Mouse (Mus musculus): ENCODE measurements around the gene Fxyd6.

The Fxyd6 gene

DNA sequence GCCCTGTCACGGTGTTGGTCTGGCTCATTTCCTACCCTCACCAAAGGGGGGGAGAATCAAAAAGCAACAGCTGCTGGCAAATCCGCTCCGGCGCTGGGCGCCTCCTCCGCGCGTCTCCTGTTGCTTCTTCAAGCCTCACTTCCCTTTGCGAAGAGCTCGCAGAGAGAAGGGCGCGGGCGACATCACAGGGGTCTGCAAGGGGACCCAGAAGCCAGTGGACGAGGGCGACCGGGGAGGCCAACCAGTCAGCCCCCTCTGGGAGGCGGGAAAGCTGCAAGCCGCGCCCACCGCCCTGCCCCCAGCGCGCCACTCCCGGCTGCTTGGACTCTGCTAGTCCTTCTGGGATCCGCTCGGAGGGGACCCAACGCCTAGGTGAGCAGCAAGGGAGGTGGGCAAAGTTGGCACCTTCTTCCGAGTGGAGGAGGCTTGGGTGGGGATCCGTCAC, at the start of gene Fxyd6:
Gene Fxyd6 (plus strand): TSS at position 69 of the 445 bp plus-strand sequence.
- DNase-seq: peak in 1 of 2 experiments; percentile 22

DNA sequence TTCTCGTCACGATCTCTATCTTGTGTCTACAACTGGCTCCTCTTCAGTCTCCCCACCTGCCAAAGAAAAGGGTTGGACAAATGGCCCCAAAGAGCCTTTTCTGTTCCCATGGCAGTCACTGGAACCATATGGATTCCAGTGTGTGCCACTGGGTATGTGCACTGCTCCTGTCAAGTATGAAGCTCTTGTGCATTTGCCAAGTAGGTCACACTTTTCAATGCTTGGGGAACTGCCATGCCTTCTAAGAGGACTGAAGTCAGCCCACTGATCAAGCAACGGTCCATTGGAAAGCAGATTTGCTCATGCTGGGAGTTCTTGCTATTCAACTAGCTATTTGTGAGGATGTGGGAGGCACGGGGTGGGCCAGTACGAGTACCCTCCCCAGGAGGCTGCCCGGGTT, 48.5 kb upstream of the Fxyd6 start:
- DNase-seq: peak in 1 of 2 experiments; percentile 17

DNA sequence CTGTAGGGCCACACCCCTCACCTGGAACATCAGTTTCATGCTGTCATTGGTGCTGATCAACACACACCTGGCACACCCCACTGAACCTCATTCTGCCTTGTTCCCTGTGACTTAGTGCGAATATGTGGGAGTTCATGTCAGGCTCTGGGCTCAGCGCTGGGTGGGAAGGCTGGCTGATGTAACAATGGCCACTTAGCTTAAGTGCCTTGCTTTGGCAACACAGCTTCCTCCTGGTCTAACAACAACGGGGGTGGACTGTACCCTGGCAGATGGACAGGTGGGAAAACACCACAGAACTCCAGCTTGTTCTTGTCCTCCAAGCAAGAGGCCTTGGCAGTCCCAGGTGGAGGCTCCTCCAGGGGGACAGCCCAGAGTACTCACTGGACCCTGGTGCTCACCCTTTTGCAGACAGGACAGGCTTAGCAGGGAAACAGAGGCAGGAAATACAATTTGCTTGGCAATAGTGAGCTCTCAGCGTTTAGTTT, 48.0 kb upstream of the Fxyd6 start:
- peak; percentile 57 to 77 for DNase-seq

DNA sequence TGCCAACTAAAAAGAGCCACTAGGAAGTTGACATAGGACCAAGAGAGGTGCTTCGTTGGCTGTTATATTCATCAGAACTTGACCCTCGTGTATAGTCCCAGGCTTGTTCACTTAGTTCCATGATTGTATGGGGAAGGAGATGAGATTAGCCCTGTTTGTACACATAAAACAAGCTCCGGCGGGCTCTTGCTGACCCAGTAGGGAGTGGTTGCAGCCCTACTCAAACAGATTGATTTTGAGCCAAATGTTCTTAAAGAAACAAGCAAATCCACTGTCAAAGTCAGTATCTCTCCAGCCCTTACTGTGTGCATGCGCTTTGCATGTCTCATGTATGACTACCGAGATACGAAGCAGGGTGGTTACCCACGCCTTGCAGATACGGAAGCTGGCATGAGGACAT, 43.6 kb upstream of the Fxyd6 start:
- no peak for DNase-seq

DNA sequence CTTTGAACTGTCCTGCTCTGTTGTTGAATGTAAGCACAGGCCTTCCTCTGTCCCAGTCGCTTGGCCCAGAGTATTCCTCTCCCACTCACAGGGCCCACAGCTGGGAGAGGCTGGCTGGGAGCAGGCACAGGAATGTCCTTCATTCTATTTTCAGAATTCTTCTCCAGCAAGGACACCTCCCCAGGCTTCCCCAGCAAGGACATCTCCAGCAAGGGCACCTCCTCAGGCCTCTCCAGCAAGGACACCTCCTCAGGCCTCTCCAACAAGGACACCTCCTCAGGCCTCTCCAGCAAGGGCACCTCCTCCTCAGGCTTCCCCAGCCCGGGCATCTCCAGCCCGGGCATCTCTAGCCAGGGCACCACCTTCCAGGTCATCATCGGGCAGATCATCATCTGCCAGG, 41.7 kb upstream of the Fxyd6 start:
- DNase-seq: no peak

DNA sequence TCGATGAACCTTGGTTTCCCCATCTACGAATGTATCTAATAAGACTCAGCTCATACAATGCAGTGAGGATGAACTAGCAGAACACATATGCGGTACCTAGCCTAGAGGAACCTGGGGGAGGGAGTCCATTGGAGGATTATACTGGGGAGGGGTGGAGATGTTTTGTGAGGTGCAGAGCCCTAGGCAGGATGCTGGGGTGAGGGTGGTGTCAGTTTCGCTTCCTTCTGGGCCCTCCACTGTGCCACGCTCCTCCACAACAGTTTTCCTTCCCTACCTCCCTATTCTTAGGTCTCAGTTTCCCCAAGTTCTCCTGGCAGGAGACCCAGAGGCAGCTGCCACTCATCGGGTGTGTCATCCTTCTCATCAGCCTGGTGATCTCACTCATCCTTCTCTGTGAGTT, 40.4 kb upstream of the Fxyd6 start:
- DNase-seq: no peak

DNA sequence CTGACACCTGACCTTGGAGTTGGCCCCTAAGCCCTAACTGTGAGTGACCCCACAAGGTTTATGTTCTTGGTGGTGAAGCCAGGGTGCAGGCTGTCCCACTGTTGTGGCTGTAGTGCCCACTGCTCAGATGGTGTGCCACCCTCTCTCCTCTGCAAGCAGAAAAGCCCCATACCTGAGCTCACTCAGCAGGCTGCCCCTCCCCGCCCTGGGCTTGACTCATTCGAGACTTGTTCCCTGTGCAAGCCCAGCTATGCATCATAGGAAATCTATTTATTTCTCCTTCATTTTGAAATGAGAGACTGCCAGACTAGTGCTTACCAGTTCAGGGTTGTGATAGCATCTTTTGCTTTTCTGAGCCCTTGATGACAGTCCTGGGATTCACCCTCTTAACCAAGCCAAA, 32.6 kb upstream of the Fxyd6 start:
- no peak for DNase-seq

DNA sequence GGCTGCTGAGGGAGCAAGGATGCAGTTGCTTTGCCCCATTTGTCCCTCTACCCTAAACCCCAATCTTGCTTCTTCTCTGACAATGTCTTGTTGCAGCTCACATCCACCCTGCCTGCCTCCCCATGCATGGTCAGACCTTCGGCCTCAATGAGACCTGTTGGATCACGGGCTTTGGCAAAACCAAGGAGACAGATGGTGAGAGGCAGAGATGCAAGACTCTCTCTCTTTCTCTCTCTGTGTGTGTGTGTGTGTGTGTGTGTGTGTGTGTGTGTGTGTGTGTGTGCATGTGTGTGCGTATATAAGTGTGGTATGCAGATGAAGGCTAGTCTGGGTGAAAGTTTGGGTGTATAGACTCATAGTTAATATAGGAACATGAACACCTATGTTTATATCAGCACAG, 26.9 kb upstream of the Fxyd6 start:
- no peak for DNase-seq

DNA sequence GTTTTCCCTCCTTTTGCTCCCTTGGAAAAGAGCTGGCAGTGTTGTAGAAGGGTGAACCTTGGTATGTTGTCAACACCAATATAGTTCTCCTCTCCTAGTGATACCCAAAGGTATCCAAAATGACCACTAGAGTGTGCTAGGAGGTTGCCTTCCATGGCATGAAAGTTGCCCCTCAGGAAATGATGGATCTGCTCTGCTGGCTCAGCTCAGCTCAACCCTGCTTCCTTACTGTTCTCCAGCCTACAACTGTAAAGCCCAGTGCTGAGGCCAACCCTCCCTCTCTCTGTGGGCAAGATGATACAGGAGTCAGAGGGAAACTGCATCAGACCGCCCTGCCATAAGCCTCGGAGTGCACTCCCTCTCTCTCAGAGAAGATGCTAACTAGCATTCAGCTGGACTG, 24.5 kb upstream of the Fxyd6 start:
- DNase-seq: no peak

DNA sequence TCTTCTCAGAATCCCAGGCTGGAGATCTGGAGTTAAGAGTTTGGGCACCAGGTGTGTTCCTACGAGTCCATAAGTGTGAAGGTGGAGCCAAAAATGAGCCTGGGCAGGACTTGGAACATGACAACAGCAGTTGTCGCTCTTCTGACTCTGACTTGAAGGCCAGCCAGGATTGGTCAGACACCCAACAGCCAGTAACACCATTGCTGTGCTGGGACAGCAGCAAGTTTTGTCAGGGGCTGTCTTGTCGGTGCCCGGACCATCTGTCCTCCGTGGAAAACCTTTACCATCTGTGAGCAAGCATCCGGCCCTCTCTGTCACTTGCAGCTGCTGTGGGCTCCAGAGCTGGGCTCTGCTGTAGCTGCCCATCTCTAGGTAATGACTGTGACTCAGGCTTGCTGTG, 23.7 kb upstream of the Fxyd6 start:
- DNase-seq: no peak

DNA sequence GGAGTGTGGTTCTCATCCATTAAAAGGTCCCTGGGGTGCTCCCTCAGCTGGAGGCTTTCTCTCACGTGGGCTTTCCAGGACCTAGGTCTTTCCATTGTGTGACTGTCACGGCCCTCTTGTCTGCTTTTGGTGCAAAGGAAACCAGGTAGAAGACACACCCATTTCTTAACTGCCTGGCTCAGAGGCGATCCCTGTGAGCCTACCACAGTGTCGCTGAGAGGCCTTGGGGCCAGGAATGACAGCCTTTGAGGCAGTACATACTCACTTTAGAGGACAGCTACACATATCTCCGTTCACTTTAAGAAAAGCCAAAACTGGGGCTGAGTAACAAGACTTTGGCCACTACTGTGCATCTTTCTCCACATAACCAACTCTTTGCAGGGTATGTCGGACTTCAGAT, 21.4 kb upstream of the Fxyd6 start:
- DNase-seq: no peak

DNA sequence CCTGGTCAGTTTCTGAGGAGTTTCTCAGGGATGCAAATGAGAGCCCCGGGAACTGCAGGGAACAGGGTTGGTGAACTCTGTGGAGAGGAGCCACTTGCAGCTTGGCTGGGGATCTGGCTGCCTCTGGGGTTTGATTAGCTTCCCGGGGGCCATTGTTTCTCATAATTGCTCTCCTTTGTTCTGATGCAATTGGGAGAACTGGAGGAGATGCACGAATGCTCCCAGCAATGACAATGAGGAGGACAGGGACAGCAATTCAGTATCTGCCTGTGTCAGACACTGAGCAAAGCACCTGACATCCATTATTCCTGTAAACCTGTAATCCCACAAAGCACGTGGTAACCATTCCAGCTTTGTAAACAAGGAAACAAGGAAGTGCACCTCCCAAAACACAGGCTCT, 20.8 kb upstream of the Fxyd6 start:
- no peak for DNase-seq

DNA sequence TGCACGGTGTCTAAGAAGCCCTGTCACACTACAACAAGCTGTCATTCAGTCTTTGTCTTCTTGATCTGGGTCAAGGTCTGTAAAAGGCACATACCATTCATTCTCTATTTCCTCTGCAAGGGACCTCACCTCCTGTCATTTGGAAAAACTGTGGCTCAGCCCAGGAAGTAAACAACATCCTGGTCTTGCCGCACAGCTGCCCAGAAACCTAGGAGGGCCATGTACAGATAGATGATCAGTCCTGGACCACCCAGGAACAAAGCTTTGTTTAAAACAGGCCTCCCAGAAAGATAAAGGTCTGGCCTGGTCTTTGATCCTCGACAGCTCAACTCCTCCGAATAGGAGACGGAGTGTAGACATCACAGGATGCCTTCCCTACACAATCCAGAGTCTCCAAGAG, 20.1 kb upstream of the Fxyd6 start:
- DNase-seq: no peak

DNA sequence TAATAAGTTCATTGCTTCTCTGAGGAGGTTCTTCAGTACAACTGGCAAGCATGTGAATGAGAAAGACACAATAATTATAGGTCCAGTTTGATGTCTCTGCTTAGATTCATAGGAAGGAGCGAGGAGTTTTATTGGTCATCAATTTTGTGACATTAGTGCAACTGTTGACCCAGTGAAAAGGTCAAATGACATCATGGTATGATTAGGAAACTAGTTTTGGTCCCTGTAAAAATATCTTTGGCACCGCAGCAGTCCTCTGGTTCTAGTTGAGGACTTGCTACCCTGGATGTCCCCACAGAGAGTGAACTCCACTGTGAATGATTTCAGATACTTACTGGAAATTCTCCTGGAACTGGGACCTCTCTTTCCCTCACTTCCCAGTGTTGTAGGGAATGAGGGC, 14.8 kb upstream of the Fxyd6 start:
- no peak for DNase-seq

DNA sequence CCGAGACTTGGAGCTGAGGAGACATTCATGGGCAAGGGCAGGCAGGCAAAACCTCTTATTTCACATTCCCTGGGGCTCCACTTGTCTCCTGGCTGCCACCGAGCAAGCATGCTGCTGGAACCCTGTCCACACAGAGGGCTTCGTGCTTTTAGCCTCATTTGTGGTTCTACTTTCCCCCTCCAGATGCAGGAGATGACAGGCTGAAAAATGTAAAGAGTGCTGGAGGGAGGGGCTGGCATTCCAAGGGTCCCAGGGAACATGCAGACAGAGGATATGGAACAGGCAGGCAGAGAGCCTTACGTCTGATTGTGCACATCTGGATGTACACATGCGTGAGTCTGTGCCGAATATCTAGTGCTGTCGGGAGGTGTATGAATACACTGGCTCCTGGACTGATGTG, 11.6 kb upstream of the Fxyd6 start:
- no peak for DNase-seq

DNA sequence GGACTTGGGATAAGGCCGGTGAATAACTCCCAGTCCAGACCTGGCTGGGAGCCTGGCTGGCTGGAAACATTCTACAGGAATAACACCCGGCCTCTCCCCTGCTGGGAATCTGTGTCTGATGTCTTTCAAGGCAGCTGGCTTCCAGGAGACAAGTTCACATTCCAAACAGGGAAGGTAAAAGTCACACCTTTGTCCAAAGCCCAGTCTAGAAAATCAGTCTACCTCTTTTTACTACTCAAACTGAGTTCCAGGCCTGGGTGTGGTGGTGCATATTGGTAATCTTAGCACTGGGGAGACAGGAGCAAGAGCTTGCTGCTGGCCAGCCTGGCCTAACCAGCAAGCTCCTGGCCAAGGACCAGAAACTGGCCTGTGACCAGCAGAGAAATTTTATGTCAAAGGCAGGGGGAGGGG, 7.9 kb upstream of the Fxyd6 start:
- DNase-seq: peak in 1 of 2 experiments; percentile 13

DNA sequence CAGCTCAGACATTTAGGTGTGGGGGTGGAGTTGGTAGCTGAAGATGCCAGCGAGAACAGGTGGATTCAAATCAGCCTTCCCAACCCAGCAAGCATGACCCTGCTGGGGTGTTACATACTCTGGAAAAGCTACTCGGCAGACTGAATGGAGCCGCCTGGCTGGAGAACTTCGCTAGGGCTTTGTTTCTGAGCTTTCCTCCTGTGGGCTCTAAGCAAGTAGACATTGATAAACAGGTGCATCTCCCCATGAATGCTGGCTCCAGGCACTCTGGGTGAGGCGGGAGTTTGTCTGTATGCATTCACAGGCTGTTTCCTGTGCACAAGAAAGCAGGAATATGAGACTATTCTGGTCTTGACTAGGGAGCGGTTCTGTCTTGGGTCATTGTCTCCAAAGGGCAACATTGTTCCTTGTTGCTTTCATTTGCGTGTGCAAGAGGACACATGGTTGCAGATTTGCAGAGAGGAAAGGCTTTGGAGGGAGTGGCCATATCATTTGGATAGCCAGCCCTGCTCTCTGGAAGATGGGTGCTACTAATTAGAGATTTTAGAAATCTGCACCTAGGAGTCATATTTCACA, 6.3 kb upstream of the Fxyd6 start:
- DNase-seq: no peak

DNA sequence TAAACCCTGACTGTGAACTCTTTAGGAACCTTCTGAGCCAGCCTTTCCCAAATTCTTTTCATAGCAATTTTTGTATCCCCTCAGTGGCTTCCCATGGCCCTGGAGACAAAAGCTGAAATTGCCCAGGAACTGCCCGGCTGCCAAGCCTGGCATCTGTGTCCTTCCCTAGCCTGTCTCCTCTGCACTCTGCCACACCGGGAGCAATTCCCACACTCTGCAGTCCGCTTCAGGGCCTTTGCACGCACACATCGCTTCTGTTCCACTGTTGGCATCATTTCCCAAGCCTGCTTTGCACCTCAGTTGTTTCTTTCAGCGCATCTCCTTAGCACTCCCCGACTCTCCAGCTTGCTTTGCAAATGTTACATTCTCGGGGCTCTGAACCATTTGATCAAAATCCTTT, 2.3 kb upstream of the Fxyd6 start:
- DNase-seq: no peak

DNA sequence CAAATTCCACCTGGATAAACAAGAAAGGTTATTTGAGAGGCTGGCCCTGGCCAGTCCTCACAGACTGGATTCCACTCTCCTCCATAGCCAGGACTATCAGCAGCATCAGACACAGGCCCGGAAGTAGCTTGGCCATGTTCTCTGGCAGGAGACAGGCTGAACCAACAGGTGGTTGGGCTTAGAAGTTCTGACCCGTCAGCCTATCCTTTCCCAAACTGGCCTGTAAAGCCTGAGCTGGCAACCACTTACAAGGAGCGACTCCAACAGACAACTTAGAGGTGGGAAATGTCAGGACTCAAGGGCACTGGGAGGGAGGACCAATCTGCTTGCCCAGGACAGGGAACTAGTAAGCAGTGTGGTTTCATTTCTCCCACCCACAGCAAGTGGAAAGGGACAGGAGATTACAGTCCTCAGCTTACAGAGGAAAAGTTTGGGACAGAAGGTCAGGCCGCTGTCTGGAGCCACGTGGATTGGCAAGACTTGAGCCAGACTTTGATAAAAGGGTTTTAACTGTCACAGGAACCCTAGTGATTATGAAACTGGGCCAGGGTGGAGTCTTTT, 1.6 kb upstream of the Fxyd6 start:
- DNase-seq: peak in 1 of 2 experiments; percentile 14

DNA sequence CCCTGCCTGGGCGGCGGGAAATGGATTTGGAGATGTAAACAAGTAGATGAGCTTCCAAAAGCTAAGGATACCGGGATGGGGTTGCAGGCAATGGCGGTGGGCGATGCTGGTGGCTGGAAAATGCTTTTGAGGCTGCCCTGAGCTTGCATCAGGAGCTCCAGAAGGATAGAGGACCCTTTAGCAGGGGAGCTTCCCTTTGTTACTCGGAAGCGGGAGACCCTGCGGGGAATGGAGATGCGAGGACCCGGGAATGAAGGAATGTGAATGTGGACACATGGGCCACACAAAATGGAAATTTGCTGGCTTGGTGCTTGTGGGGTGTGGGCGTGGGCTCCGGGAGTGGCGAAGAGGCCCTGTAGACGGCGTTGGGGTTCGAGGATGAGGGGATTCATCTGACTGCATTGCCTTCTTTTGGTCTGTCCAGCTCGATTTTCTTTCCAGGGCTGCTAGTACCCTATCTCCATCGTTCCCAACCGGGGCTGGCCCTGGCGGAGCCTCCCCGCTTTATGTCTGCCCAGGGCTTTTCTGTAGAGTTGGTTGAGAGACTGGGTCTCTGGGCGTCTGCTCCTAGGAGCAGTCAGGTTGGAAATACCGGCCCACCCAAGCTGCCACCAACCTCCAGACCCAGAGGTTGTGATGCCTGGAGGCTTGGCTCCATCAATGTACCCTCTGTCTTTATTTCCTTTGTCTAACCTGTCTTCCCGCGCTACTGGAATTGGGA, 791 bp downstream of the Fxyd6 start:
- no peak for DNase-seq

DNA sequence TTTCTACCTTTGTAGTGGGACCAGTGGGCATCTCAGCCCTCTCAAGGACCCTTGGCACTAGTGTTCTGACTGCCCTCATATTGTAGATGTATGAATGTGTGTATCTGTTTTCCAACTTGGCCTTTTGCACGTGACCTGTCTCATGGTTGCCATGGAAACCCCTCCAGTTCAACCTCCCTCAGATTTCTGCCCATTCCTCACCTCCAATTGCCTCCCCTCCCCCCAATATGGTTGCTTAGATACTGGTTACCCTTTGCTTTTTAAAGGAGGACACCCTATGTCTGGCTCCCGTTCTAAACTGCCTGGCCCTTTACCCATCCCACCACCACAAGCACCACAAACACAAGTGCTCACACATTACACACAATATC, 1.3 kb downstream of the Fxyd6 start:
- no peak for DNase-seq

DNA sequence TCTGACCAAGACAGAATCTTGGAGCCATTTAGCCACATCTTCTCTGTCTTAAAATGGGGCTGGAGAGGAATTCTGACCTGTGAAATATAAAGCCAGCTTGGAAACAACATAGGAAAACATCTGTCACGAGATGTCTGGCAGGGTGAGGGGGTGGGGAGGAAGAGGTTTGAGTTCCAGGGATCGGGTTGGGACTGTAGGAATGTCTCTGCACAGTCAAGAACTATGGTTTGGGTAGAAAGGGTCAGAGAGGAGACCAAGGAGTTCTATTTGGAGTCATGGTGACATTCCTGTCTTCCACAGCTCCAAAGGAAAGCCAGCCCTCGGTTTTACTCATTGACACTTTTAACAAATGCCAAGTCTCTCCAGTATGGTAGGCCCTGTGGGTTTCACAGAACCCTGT, 3.9 kb downstream of the Fxyd6 start:
- DNase-seq: no peak

DNA sequence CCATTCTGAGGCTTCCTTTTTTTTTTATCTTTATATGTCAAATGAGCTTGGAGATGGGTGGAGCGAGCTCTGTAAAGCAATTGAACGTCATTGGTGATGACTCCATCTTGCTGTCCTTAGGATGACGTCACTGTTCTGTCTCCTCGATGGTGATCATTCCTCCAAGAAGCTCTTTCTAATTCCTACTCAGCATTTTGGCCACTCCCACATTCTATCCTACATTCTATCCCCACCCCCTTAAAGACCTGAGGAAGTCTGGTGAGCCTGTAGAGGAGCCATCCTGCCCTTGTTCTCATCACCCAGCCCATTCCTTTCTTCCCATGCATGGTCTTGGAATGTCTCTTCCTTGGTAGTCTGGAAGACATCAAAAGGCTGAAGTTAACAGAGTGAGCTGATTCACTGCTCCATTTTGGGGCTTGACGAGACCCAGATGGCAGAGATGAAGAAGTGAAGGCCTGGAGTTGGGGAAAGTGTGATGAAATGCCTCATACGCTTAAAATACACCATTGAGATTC, 5.1 kb downstream of the Fxyd6 start:
- no peak for DNase-seq

DNA sequence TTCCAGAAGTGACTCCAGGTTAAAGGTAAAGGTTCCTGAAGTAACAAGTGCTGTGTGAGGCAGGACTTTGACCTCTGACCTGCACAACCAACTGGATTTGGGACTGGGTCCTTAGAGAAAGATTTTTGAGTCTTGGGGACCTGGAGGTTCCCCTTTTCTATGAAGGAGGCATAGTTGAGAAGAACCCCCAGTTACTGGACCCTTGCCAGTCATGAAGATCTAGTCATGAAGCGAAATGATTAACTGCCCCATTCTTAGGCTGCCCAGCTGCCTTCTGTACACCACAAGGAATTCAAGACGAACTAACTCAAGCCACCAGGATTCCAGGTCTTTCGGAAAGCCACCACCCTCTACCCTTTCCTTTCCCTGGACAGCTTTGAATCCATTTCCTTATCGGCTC, 6.4 kb downstream of the Fxyd6 start:
- DNase-seq: no peak
